Mouse (Mus musculus) limb, embryonic 15.5 days (tissue): ENCODE measurements around the gene 4930550L24Rik. TPM values are rescaled to one million over a fixed set of nuclear protein-coding genes. Genes with fewer than 3 reads are reported as not detected.

Source experiments
- ATAC-seq: fragments of 200-750 bp; cut with Nextera tagmentation; 2 replicates; pipeline ENCODE4 v1.8.0; 2017; ENCODE audit warnings: low read depth, moderate TSS enrichment; ENCODE audit not compliant: insufficient number of reproducible peaks, low FRiP score, low TSS enrichment
- H3K27ac ChIP-seq: fragments of 300-500 bp; sonication (generic); 2 replicates; pipeline ENCODE4 v1.5.1; 2015; ENCODE audit warnings: moderate library complexity, mild to moderate bottlenecking, inconsistent platforms
- H3K27me3 ChIP-seq: fragments of 300-500 bp; sonication (generic); 2 replicates; pipeline ENCODE4 v1.6.1; 2015; ENCODE audit warnings: inconsistent platforms
- H3K36me3 ChIP-seq: fragments of 300-500 bp; sonication (generic); 2 replicates; pipeline ENCODE4 v1.6.1; 2015; ENCODE audit warnings: inconsistent platforms
- H3K4me1 ChIP-seq: fragments of 300-500 bp; sonication (generic); 2 replicates; pipeline ENCODE4 v1.6.1; 2015; ENCODE audit warnings: inconsistent platforms
- H3K4me2 ChIP-seq: fragments of 300-500 bp; sonication (generic); 2 replicates; pipeline ENCODE4 v1.6.1; 2015; ENCODE audit warnings: mild to moderate bottlenecking, inconsistent platforms
- H3K4me3 ChIP-seq: fragments of 300-500 bp; sonication (generic); 2 replicates; pipeline ENCODE4 v1.5.1; 2015; ENCODE audit warnings: mild to moderate bottlenecking, inconsistent platforms
- H3K9ac ChIP-seq: fragments of 300-500 bp; sonication (generic); 2 replicates; pipeline ENCODE4 v1.6.1; 2015; ENCODE audit warnings: inconsistent platforms
- H3K9me3 ChIP-seq: fragments of 300-500 bp; sonication (generic); 2 replicates; pipeline ENCODE4 v1.6.1; 2016; ENCODE audit warnings: inconsistent platforms
- WGBS: fragments of 180-500 bp; shearing (Covaris S2); methylation state at CpG from one replicate; pipeline ENCODE4 v1.1.7; 2015; 5-methylcytosine and 5-hydroxymethylcytosine counted together
- polyA plus RNA-seq: library from polyadenylated mRNA; unstranded; fragments of >200 nt; fragmentation: Nextera tagmentation; extraction: Ambion mirVana; gene quantifications from 2 replicates; pipeline ENCODE4 v1.2.1, GENCODE M21; 2015

The 4930550L24Rik gene
- polyA plus RNA-seq, result not detected in 2 replicates

- H3K27ac ChIP-seq, result no peak within 1 kb of the TSS
- no peaks in the 10 kb centered on the region for H3K4me1 ChIP-seq
- WGBS, result 73% methylated on average over 2 of the region's 2 CpGs
- ATAC-seq, result no peak
- no peak within 1 kb of the TSS for H3K4me2 ChIP-seq
- no peaks in the 10 kb centered on the region for H3K36me3 ChIP-seq
- no peaks in the 10 kb centered on the region for H3K9me3 ChIP-seq
- H3K9ac ChIP-seq, result no peak within 1 kb of the TSS
- H3K4me3 ChIP-seq, result no peak within 1 kb of the TSS
- no peaks in the 10 kb centered on the region for H3K27me3 ChIP-seq
Observed at GRCm38 (mm10) chrX:58909060-58909459, at the start of gene 4930550L24Rik. 4930550L24Rik (plus strand) TSS chrX:58909360.

GRCm38 (mm10) chrX:58900753-58901152, 8.4 kb upstream of the 4930550L24Rik start:
- 95% methylated on average over 1 of the region's 1 CpGs for WGBS
- ATAC-seq, result no peak
- Histone ChIP-seq H3K9ac (no peak overlapping the region), H3K36me3 (no peaks in the 10 kb centered on the region), H3K4me1 (no peaks in the 10 kb centered on the region), H3K9me3 (no peaks in the 10 kb centered on the region), H3K4me2 (no peak overlapping the region), H3K27ac (no peak overlapping the region), H3K27me3 (no peaks in the 10 kb centered on the region), H3K4me3 (no peak overlapping the region)

GRCm38 (mm10) chrX:58967969-58968368, 58.8 kb downstream of the 4930550L24Rik start:
- Histone ChIP-seq H3K27me3 (no peaks in the 10 kb centered on the region), H3K9ac (no peak overlapping the region), H3K4me3 (no peak overlapping the region), H3K4me2 (no peak overlapping the region), H3K9me3 (no peaks in the 10 kb centered on the region), H3K36me3 (no peaks in the 10 kb centered on the region), H3K4me1 (no peaks in the 10 kb centered on the region), H3K27ac (no peak overlapping the region)
- 79% methylated on average over 2 of the region's 2 CpGs for WGBS
- no peak for ATAC-seq
